Mouse (Mus musculus): ENCODE results near the gene Hoxb8. TPM values are rescaled to one million over a fixed set of nuclear protein-coding genes. Genes with fewer than 3 reads are reported as not detected.

The Hoxb8 gene
- polyA plus RNA-seq, 1 experiment from 2014 or later, result 1.1 TPM

GRCm38 (mm10) chr11:96259511-96259910 is 22.2 kb upstream of the Hoxb8 start:
- no peaks in the 10 kb centered on the region for H3K9me3 ChIP-seq
- H3K4me3 ChIP-seq (replicated peaks), result no peak overlapping the region
- H3K27me3 ChIP-seq (replicated peaks), result peaks cover 93% of the 10 kb centered on the region
- H3K4me2 ChIP-seq (replicated peaks), result no peak overlapping the region
- no peak overlapping the region for H3K9ac ChIP-seq
- peak; percentile 57 for ATAC-seq
- peaks cover 12% of the 10 kb centered on the region for H3K4me1 ChIP-seq (replicated peaks)
- no peak overlapping the region for H3K27ac ChIP-seq
- no peaks in the 10 kb centered on the region for H3K36me3 ChIP-seq
- 14% methylated on average over 1 of the region's 1 CpGs for WGBS

GRCm38 (mm10) chr11:96260310-96260970 is 21.3 kb upstream of the Hoxb8 start:
- peaks cover 12% of the 10 kb centered on the region for H3K4me1 ChIP-seq (replicated peaks)
- no peak overlapping the region for H3K9ac ChIP-seq

GRCm38 (mm10) chr11:96261323-96261890 is 20.3 kb upstream of the Hoxb8 start:
- no peaks in the 10 kb centered on the region for H3K9me3 ChIP-seq
- H3K4me1 ChIP-seq (replicated peaks), result peaks cover 12% of the 10 kb centered on the region
- H3K27ac ChIP-seq, result no peak overlapping the region
- ATAC-seq, result no peak
- WGBS, result 4% methylated on average over 24 of the region's 24 CpGs
- H3K4me2 ChIP-seq (replicated peaks), result no peak overlapping the region
- no peak overlapping the region for H3K9ac ChIP-seq
- no peaks in the 10 kb centered on the region for H3K36me3 ChIP-seq
- H3K27me3 ChIP-seq (replicated peaks), result peaks cover 92% of the 10 kb centered on the region
- no peak overlapping the region for H3K4me3 ChIP-seq (replicated peaks)

More at GRCm38 (mm10) chr11:96260310-96260970, 21.3 kb upstream of the Hoxb8 start:
- H3K4me2 ChIP-seq (replicated peaks), result peak overlapping the region; percentile 5; the same call in 1 of the 2 replicates
- H3K27ac ChIP-seq, result no peak overlapping the region
- H3K27me3 ChIP-seq (replicated peaks), result peaks cover 94% of the 10 kb centered on the region
- 4% methylated on average over 23 of the region's 23 CpGs for WGBS
- H3K36me3 ChIP-seq, result no peaks in the 10 kb centered on the region
- no peak overlapping the region for H3K4me3 ChIP-seq (replicated peaks)
- no peak for ATAC-seq
- H3K9me3 ChIP-seq, result no peaks in the 10 kb centered on the region

- Histone ChIP-seq H3K27ac (no peak overlapping the region), H3K9ac (no peak overlapping the region), H3K9me3 (no peaks in the 10 kb centered on the region), H3K27me3 (replicated peaks) (peaks cover 93% of the 10 kb centered on the region), H3K4me2 (replicated peaks) (no peak overlapping the region), H3K4me3 (replicated peaks) (no peak overlapping the region), H3K4me1 (replicated peaks) (peaks cover 12% of the 10 kb centered on the region), H3K36me3 (no peaks in the 10 kb centered on the region)
- 14% methylated on average over 6 of the region's 6 CpGs for WGBS
- no peak for ATAC-seq
Measured at GRCm38 (mm10) chr11:96262262-96262830, 19.4 kb upstream of the Hoxb8 start.

GRCm38 (mm10) chr11:96263636-96264389 is 17.9 kb upstream of the Hoxb8 start:
- no peak for ATAC-seq
- Histone ChIP-seq H3K9me3 (no peaks in the 10 kb centered on the region), H3K4me2 (replicated peaks) (no peak overlapping the region), H3K4me3 (replicated peaks) (0 out of 2 replicates have a peak overlapping the region, but pooled peaks have one; percentile 2), H3K27me3 (replicated peaks) (peaks cover 91% of the 10 kb centered on the region), H3K27ac (no peak overlapping the region), H3K36me3 (no peaks in the 10 kb centered on the region), H3K9ac (no peak overlapping the region), H3K4me1 (replicated peaks) (peaks cover 12% of the 10 kb centered on the region)
- WGBS, result 4% methylated on average over 33 of the region's 33 CpGs

GRCm38 (mm10) chr11:96264390-96265020 is 17.2 kb upstream of the Hoxb8 start:
- peaks cover 9% of the 10 kb centered on the region for H3K4me1 ChIP-seq (replicated peaks)
- no peak overlapping the region for H3K27ac ChIP-seq
- 25% methylated on average over 8 of the region's 8 CpGs for WGBS
- no peaks in the 10 kb centered on the region for H3K36me3 ChIP-seq
- H3K4me2 ChIP-seq (replicated peaks), result no peak overlapping the region
- no peak for ATAC-seq
- no peaks in the 10 kb centered on the region for H3K9me3 ChIP-seq
- H3K9ac ChIP-seq, result no peak overlapping the region
- no peak overlapping the region for H3K4me3 ChIP-seq (replicated peaks)
- H3K27me3 ChIP-seq (replicated peaks), result peaks cover 91% of the 10 kb centered on the region

GRCm38 (mm10) chr11:96265954-96266353 is 15.8 kb upstream of the Hoxb8 start:
- no peak overlapping the region for H3K27ac ChIP-seq
- ATAC-seq, result peak; percentile 34; the same call in 1 of the 2 replicates

GRCm38 (mm10) chr11:96267021-96267920 is 14.4 kb upstream of the Hoxb8 start:
- Histone ChIP-seq H3K27ac (no peak overlapping the region), H3K9me3 (no peaks in the 10 kb centered on the region), H3K9ac (no peak overlapping the region), H3K36me3 (no peaks in the 10 kb centered on the region), H3K4me2 (replicated peaks) (no peak overlapping the region), H3K4me3 (replicated peaks) (no peak overlapping the region), H3K4me1 (replicated peaks) (peaks cover 23% of the 10 kb centered on the region), H3K27me3 (replicated peaks) (peaks cover 92% of the 10 kb centered on the region)
- WGBS, result 32% methylated on average over 7 of the region's 7 CpGs
- ATAC-seq, result no peak

More at GRCm38 (mm10) chr11:96265954-96266353, 15.8 kb upstream of the Hoxb8 start:
- Histone ChIP-seq H3K4me1 (replicated peaks) (peaks cover 10% of the 10 kb centered on the region), H3K4me3 (replicated peaks) (no peak overlapping the region), H3K4me2 (replicated peaks) (no peak overlapping the region), H3K9ac (no peak overlapping the region), H3K36me3 (no peaks in the 10 kb centered on the region), H3K9me3 (no peaks in the 10 kb centered on the region), H3K27me3 (replicated peaks) (peaks cover 92% of the 10 kb centered on the region)
- WGBS, result 11% methylated on average over 7 of the region's 7 CpGs

- no peak overlapping the region for H3K9ac ChIP-seq
- no peaks in the 10 kb centered on the region for H3K9me3 ChIP-seq
- no peak for ATAC-seq
- H3K4me3 ChIP-seq (replicated peaks), result no peak overlapping the region
- H3K27ac ChIP-seq, result no peak overlapping the region
- H3K4me2 ChIP-seq (replicated peaks), result no peak overlapping the region
- peaks cover 27% of the 10 kb centered on the region for H3K4me1 ChIP-seq (replicated peaks)
- 22% methylated on average over 1 of the region's 1 CpGs for WGBS
- no peaks in the 10 kb centered on the region for H3K36me3 ChIP-seq
- H3K27me3 ChIP-seq (replicated peaks), result peaks cover 93% of the 10 kb centered on the region
Measured at GRCm38 (mm10) chr11:96268031-96268745, 13.5 kb upstream of the Hoxb8 start.

GRCm38 (mm10) chr11:96269869-96270268 is 11.8 kb upstream of the Hoxb8 start:
- Histone ChIP-seq H3K36me3 (no peaks in the 10 kb centered on the region), H3K27ac (no peak overlapping the region), H3K4me1 (replicated peaks) (peaks cover 22% of the 10 kb centered on the region), H3K9ac (no peak overlapping the region), H3K4me3 (replicated peaks) (no peak overlapping the region), H3K9me3 (no peaks in the 10 kb centered on the region), H3K4me2 (replicated peaks) (no peak overlapping the region; the same call in 1 of the 2 replicates), H3K27me3 (replicated peaks) (peaks cover 93% of the 10 kb centered on the region)
- ATAC-seq, result no peak
- 1% methylated on average over 19 of the region's 19 CpGs for WGBS

Data from intestine, embryonic 15.5 days (tissue).